Mouse (Mus musculus): ENCODE results near the gene Eya4.

- TF ChIP-seq POLR2A (IDR thresholded peaks at IDR 0.05; ENCODE audit: low read depth, low read length) (no peak), CTCF (conservative IDR thresholded peaks at IDR 0.05; ENCODE audit: insufficient read depth, insufficient read length, low read depth, low read length) (no peak)
These were observed 235.3 kb downstream of the Eya4 start for GRCm38 (mm10) chr10:23115321-23115720.
